Mouse (Mus musculus): ENCODE measurements at regions not wholly inside any gene's neighbourhood (a gene's known extent, or its start where the extent isn't known, plus 50 kb on each side); places are given as distances from the start of the nearest gene placed in this dataset.

DNA sequence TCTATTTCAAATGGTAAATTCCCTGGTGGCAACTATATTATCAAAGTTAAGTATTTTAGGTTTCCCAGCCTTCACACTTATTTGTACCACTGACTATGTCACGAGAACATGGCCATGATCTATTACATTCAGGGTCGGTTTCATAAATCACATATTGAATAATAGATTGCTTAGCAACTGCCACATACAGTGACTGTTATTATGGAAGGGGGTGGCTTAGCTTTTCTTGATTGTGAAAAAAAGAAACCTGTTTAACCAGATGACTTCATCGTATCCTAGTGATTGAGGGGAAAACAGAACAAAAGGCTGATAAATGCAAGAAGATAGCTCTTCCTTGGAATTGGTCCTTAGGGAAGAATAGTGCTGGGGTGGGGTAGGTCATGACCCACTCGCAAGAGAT lies 76.0 kb upstream of the Palmd start:
- no peak overlapping the region for H3K4me3 ChIP-seq
- no peaks in the 10 kb centered on the region for H3K27me3 ChIP-seq (ENCODE audit: control insufficient read depth, insufficient read depth, low read length)
- 0 out of 2 replicates have a peak, but pooled peaks cover 2% of the 10 kb centered on the region for H3K4me1 ChIP-seq (ENCODE audit: control insufficient read depth, insufficient read depth, low read length)
- WGBS, result 49% methylated on average over 4 of the region's 4 CpGs
- H3K36me3 ChIP-seq (ENCODE audit: control insufficient read depth, insufficient read depth, low read length), result no peaks in the 10 kb centered on the region
- H3K27ac ChIP-seq, result peak overlapping the region; percentile 17; the same call in 1 of the 2 replicates
- no peaks in the 10 kb centered on the region for H3K79me2 ChIP-seq (replicated peaks; ENCODE audit: control insufficient read depth, insufficient read depth, low read length)
- no peak for DNase-seq
- TF ChIP-seq CTCF (IDR thresholded peaks at IDR 0.05), result no peak
- no peak for TF ChIP-seq EP300 (IDR thresholded peaks at IDR 0.05; ENCODE audit: insufficient read depth, low read depth, low read length)
- no peak for TF ChIP-seq POLR2A (IDR thresholded peaks at IDR 0.05; ENCODE audit: insufficient read depth, low read depth, low read length)
- intact Hi-C loops (cut with DNase I), result no loop called here
- H3K9ac ChIP-seq (ENCODE audit: low read depth, low read length), result no peak overlapping the region

DNA sequence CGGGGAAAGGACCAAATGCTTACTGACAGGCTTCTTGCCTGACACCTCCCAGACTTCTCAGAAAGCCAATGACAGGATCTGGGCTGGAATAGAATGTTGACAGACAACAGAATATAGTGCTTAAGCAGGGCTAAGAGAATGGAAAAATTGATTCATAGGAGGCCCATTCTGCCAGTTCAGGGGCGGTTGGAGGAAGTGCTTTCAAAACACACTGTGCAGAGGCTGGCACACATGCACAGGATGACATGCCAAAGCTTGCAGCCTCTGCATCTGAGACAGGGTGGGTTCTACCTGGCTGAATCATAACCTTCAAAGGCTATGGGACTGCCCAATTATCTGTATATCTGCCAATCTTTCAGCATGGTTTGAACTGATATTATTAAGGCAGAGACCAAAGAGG lies 75.5 kb upstream of the Palmd start:
- peak in 1 of 2 experiments; percentile 23 for DNase-seq
- H3K27ac ChIP-seq, result peak overlapping the region; percentile 17; the same call in 1 of the 2 replicates
- H3K79me2 ChIP-seq (replicated peaks; ENCODE audit: control insufficient read depth, insufficient read depth, low read length), result no peaks in the 10 kb centered on the region
- H3K4me1 ChIP-seq (ENCODE audit: control insufficient read depth, insufficient read depth, low read length), result peaks cover 5% of the 10 kb centered on the region
- TF ChIP-seq POLR2A (IDR thresholded peaks at IDR 0.05; ENCODE audit: insufficient read depth, low read depth, low read length), result no peak
- TF ChIP-seq EP300 (IDR thresholded peaks at IDR 0.05; ENCODE audit: insufficient read depth, low read depth, low read length), result no peak
- no peak for TF ChIP-seq CTCF (IDR thresholded peaks at IDR 0.05)
- WGBS, result 33% methylated on average over 2 of the region's 2 CpGs
- intact Hi-C loops (cut with DNase I), result no loop called here
- no peak overlapping the region for H3K9ac ChIP-seq (ENCODE audit: low read depth, low read length)
- H3K36me3 ChIP-seq (ENCODE audit: control insufficient read depth, insufficient read depth, low read length), result no peaks in the 10 kb centered on the region
- no peaks in the 10 kb centered on the region for H3K27me3 ChIP-seq (ENCODE audit: control insufficient read depth, insufficient read depth, low read length)
- no peak overlapping the region for H3K4me3 ChIP-seq

- Histone ChIP-seq H3K36me3 (ENCODE audit: control insufficient read depth, insufficient read depth, low read length) (peaks cover 2% of the 10 kb centered on the region; the same call in 1 of the 2 replicates), H3K4me3 (no peak overlapping the region), H3K79me2 (replicated peaks; ENCODE audit: control insufficient read depth, insufficient read depth, low read length) (no peaks in the 10 kb centered on the region), H3K27ac (peak overlapping the region; percentile 42), H3K4me1 (ENCODE audit: control insufficient read depth, insufficient read depth, low read length) (peaks cover 7% of the 10 kb centered on the region), H3K27me3 (ENCODE audit: control insufficient read depth, insufficient read depth, low read length) (no peaks in the 10 kb centered on the region), H3K9ac (ENCODE audit: low read depth, low read length) (peak overlapping the region; percentile 34; the same call in 1 of the 2 replicates)
- intact Hi-C loops (cut with DNase I), result loop anchor here (5.0 kb wide), 1 partner anchor 72 kb away; the partner anchor contains the start of genes 4930455H04Rik and Palmd
- TF ChIP-seq CTCF (IDR thresholded peaks at IDR 0.05), result no peak
- TF ChIP-seq POLR2A (IDR thresholded peaks at IDR 0.05; ENCODE audit: insufficient read depth, low read depth, low read length), result no peak
- TF ChIP-seq EP300 (IDR thresholded peaks at IDR 0.05; ENCODE audit: insufficient read depth, low read depth, low read length), result no peak
- no peak for DNase-seq
- 64% methylated on average over 1 of the region's 1 CpGs for WGBS
Measured at GRCm38 (mm10) chr3:117038928-117039300, 70.1 kb upstream of the Palmd start.

DNA sequence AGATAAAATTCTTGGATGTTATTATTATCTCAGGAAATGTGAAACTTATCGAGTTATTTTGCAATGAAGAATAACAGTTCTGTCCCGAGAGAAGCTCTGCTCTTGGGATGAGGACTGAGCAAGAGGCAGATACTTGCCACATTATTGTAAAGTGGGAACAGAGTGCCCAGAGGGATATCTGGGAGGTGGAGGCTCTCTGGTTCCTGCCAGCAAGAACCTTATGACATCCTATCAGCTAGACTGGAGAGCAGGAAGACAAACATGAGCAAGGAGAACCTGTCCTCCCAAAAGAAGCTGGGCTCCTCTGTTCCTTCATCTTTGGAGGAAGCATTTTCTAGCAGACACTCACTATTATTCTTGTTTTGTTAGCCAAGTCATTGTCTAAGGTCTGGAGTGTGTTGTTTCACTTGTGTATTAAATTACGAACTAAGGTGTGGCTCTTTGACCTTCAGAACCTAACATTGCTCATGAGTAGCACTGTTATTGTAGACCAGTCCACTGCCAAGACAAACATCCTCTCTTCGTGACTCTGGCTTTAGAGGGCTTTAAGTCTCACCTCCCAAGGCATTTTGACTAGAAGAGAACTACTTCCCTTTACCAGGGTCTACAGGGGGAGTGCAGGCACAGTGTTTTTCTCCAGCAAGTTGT lies 69.6 kb upstream of the Palmd start:
- intact Hi-C loops (cut with DNase I), result loop anchor here (5.0 kb wide), 1 partner anchor 71 kb away; the partner anchor contains the start of genes 4930455H04Rik and Palmd
- Histone ChIP-seq H3K27me3 (ENCODE audit: control insufficient read depth, insufficient read depth, low read length) (no peaks in the 10 kb centered on the region), H3K36me3 (ENCODE audit: control insufficient read depth, insufficient read depth, low read length) (peaks cover 2% of the 10 kb centered on the region; the same call in 1 of the 2 replicates), H3K4me3 (no peak overlapping the region), H3K79me2 (replicated peaks; ENCODE audit: control insufficient read depth, insufficient read depth, low read length) (no peaks in the 10 kb centered on the region), H3K27ac (peak overlapping the region; percentile 42), H3K4me1 (ENCODE audit: control insufficient read depth, insufficient read depth, low read length) (peaks cover 7% of the 10 kb centered on the region), H3K9ac (ENCODE audit: low read depth, low read length) (peak overlapping the region; percentile 34; the same call in 1 of the 2 replicates)
- WGBS, result 35% methylated on average over 4 of the region's 4 CpGs
- DNase-seq, result peak in 1 of 2 experiments; percentile 27
- no peak for TF ChIP-seq EP300 (IDR thresholded peaks at IDR 0.05; ENCODE audit: insufficient read depth, low read depth, low read length)
- TF ChIP-seq CTCF (IDR thresholded peaks at IDR 0.05), result no peak
- 0 out of 2 replicates have a peak, but pooled peaks have one; percentile 5 for TF ChIP-seq POLR2A (IDR thresholded peaks at IDR 0.05; ENCODE audit: insufficient read depth, low read depth, low read length)

Measured in heart, adult 2 months (tissue).